Mouse (Mus musculus) megakaryocyte, embryonic 14.5 days (primary cell): Measurements from ENCODE around the gene Vps52.

Source experiments
- FLI1 ChIP-seq: IDR thresholded peaks from 2 replicates; pipeline ENCODE4 v1.6.1; 2012; ENCODE audit warnings: low read length, inconsistent platforms, mixed read lengths
- GATA1 ChIP-seq: IDR thresholded peaks from 3 replicates; pipeline ENCODE4 v1.6.1; 2012; ENCODE audit warnings: mixed read lengths, low read length, inconsistent platforms, borderline replicate concordance

DNA sequence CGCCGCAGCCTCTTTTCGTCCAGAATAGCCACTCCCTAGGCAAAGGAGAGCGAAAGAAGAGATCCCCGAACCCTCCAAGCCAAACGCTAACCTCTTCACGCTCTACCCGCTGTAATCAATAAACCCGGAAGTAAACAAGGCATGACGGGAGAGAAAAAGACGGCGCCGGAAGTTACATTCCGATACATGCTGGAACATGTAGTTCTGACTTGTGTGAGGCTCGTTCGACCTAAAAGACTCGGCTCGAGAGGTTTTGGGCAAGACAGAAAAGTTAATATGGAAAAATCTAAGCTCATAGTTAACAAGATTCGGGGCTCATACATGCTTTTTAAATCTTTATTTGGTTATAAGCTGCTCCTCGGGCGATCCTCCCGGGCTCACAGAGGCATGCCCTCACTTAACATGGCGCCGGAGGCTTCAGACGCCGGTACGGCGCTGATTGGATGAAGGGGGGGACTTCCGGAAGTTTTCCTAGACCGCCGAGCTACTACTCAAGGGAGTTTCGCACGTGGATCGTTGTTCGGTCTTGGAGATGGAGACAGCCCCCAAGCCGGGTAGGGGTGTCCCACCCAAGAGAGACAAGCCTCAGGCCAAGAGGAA, 15.3 kb upstream of the Vps52 start, which contains the start of the genes Pfdn6 and Wdr46:
- TF ChIP-seq GATA1 (no peak), FLI1 (no peak; the same call in 1 of the 2 replicates)
